Mouse (Mus musculus): ENCODE results near the gene Gnao1.

Gnao1 gene

DNA sequence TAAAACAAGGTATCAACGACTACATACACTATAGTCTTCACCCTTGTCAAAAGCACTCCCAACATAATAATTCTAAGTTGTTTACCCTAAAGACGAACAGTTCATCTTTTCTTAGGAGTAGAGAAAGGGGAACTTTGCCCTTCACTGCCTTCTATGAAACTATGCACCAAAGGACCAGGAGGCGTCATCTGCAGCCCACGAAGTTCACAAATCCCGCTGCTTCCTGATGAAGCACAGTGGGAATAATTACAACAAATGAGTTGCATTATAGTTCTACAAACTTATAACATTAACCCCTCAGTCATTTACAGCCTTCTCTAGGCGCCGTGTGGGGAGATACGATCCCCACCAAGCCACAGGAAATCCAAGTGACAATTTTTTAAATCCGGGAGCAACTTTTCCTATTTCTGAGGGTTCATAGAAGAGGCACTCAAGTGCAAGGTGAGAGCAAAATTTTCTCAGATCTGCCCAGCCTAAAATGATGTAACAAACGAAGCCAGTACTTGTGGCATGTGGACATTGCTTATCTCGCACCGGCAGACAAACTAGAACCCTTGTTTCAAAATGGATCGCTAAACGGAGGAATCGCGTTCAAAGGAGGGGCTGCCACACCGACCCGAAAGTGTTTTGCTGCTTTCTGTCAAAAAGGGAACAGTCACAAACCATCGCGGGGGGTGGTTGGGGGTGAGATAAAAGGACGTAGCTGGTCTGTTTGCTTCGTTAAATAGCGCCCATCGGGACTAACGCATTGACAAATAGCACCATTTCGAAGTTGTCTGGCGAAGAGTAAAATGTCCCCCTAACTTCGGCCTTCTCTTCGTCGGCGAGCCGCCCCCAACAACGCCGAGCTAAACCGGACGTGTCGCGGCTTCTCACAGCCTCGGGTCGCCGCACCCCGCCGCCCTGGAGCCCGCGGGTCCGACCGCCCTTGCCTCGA, 201.6 kb downstream of the Gnao1 start:
- no peak for DNase-seq

DNA sequence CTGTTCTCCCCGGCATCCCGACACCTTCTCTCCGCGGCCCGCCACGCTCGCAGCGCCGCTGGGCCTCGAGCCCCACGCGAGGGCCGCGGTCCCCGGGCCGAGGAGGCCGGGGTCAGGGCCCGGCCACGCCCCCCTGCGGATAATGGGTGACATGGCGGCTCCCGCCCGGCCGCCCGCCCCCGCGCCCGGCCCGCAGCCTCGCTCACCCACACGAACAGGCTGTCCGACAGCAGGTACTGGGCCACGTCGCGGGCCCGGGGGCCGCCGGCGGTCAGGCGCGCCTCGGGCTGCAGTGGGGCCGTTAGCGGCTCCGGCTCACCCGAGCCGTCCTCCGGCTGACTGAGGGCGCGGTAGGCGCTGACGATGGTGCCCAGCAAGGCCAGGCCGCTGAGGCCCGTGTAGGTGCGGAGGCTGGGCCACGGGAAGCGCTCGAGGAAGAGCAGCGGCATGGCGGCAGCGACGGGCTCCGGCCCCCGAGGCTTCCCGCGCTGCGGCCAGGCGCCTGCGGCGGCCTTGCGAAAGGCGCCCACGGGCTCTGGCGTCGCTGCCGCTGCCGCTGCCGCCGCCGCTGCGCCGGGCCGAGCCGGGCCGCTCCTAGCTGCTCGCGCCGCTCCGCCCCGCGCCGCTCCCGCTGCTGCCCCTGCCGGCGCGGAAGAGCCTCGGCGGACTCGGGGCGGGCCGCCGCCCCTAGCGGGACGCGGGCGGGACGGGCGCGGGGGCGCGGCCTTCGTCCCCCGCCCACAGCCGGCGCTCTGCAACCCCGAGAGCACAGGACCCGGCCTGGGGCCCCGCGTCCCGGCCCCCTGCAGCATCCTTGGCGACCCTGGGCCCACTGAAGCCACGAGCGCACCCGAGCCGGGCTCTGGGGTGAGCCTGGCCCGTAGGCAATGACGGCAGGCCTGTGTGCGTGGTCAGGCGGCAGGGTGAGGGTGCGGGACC, 202.5 kb downstream of the Gnao1 start, which contains the start of gene Amfr:
TSS of gene Amfr (minus strand) at position 830 of the 939 bp plus-strand sequence.
- peak; percentile 67 for DNase-seq

DNA sequence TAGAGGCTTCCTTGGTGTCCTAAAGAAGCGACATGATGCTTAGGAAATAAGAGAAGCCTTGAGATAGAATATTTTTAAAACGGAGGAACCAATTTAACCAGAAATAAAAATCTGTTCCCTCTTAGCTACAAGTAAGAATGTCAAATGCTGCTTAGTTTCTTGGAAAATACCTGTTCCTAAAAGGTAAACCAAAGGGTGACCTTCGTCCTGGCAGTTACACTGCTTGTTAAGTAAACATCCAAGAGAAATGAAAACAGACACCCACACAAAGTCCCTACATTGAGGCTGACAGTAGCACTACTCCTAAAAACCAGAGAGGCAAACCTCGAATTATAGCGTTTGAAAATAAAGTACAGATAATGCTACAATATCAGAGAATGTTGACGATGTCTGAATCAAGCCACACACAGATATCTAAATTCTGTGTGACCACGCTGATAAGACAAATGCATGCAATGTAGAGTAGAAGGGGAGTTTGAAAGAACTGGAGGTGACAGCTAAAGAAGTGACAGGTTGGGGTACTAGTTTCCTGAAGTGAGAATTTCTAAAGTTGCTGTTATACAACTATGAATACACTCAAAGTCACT, 203.4 kb downstream of the Gnao1 start:
- no peak for DNase-seq

Measured in thymus, postnatal 25 days (tissue).